Mouse (Mus musculus) T-helper 2 cell (primary cell): ENCODE measurements around the gene Espn.

Experiments used
- in situ Hi-C: fragments of 300-600 bp; cut with MboI, MseI; formaldehyde crosslinking; loops from one replicate; pipeline ENCODE4 v1.15.1; 2025; ENCODE audit warnings: high pct_unique_total_duplicates

The Espn gene

GRCm38 (mm10) chr4:152101081-152101653 lies 51.0 kb downstream of the Espn start:
- in situ Hi-C loops = no loop called here

- in situ Hi-C loops = no loop called here
These were observed 51.6 kb downstream of the Espn start for GRCm38 (mm10) chr4:152100541-152100940.

- in situ Hi-C loops = no loop called here
These were observed 54.0 kb downstream of the Espn start for GRCm38 (mm10) chr4:152097911-152098799.

GRCm38 (mm10) chr4:152096927-152097326 lies 55.2 kb downstream of the Espn start:
- in situ Hi-C loops = no loop called here

- in situ Hi-C loops = no loop called here
These were observed 55.9 kb downstream of the Espn start for GRCm38 (mm10) chr4:152095937-152096910.

- in situ Hi-C loops = no loop called here
These were observed 57.9 kb downstream of the Espn start for GRCm38 (mm10) chr4:152094233-152094632.

GRCm38 (mm10) chr4:152092751-152093293 lies 59.3 kb downstream of the Espn start:
- in situ Hi-C loops = no loop called here

- in situ Hi-C loops = no loop called here
These were observed 62.0 kb downstream of the Espn start for GRCm38 (mm10) chr4:152090191-152090590.

GRCm38 (mm10) chr4:152088556-152089120 lies 63.5 kb downstream of the Espn start:
- in situ Hi-C loops = no loop called here

GRCm38 (mm10) chr4:152088133-152088532 lies 64.0 kb downstream of the Espn start:
- in situ Hi-C loops = no loop called here

- in situ Hi-C loops = no loop called here
These were observed 64.7 kb downstream of the Espn start for GRCm38 (mm10) chr4:152087211-152088081.

GRCm38 (mm10) chr4:152086505-152087210 lies 65.5 kb downstream of the Espn start:
- in situ Hi-C loops = no loop called here

GRCm38 (mm10) chr4:152084616-152085015 lies 67.6 kb downstream of the Espn start:
- in situ Hi-C loops = no loop called here

GRCm38 (mm10) chr4:152083611-152084220 lies 68.5 kb downstream of the Espn start:
- in situ Hi-C loops = no loop called here

GRCm38 (mm10) chr4:152079931-152080330 lies 72.2 kb downstream of the Espn start:
- in situ Hi-C loops = no loop called here

- in situ Hi-C loops = no loop called here
These were observed 72.9 kb downstream of the Espn start for GRCm38 (mm10) chr4:152079261-152079660.

GRCm38 (mm10) chr4:152078105-152078530 lies 74.1 kb downstream of the Espn start:
- in situ Hi-C loops = no loop called here

GRCm38 (mm10) chr4:152077191-152077590 lies 75.0 kb downstream of the Espn start:
- in situ Hi-C loops = no loop called here

GRCm38 (mm10) chr4:152074548-152074947 lies 77.6 kb downstream of the Espn start:
- in situ Hi-C loops = loop anchor here (25.0 kb wide), 1 partner anchor 813 kb away; no protein-coding TSS in a partner anchor
